Mouse (Mus musculus) CD4-positive naive resting alpha-beta T cell, adult 57 days (primary cell): Measurements from ENCODE around the gene Socs4. TPM values are rescaled to one million over a fixed set of nuclear protein-coding genes. Genes with fewer than 3 reads are reported as not detected.

Experiments used
- total RNA-seq: library from RNA; stranded (reverse); gene quantifications from one replicate; pipeline ENCODE4 v1.2.4, GENCODE M21; 2023

Gene Socs4
- 24.4 TPM for total RNA-seq

DNA sequence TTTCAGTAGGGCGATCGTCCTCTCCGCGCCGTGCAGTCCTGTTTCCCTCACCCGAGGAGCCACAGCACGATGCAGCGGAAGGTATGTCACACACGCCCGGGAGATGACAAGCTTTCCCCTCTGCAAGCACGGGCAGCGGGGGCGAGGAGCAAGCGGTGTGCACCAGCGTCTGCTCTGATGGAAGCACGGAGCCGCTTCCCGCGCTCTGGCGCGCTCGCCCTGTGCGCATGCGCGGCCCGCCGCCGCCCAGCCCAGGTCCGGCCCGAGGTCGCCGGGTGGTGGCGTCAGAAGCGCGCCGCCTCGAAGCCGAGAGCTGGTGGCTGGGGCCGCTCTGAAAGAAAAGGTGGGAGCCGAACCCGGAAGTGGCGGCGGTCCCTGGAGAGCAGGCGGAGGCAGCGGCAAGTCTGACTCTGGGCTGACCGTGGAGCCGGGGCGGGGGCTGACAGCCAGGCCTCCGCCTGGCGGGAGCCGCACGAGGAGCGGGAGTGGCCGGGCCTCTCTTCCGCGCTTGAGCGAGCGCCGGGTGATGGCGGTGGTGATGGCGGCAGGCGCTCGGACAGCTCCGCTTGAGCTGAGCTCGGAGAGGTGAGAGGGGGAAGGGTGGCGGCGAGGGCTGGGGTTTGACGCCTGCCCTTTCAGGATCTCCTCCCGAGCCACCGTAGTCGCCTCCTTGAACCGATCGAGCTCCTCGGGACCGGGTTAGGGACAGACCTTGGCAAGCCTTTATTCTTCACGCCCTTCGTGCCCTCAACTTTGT is at the start of gene Socs4, which contains the start of gene Wdhd1:
Socs4 (plus strand) TSS at position 295 of the 757 bp plus-strand sequence.
Wdhd1 (minus strand) TSS at position 221 of the 757 bp plus-strand sequence.

DNA sequence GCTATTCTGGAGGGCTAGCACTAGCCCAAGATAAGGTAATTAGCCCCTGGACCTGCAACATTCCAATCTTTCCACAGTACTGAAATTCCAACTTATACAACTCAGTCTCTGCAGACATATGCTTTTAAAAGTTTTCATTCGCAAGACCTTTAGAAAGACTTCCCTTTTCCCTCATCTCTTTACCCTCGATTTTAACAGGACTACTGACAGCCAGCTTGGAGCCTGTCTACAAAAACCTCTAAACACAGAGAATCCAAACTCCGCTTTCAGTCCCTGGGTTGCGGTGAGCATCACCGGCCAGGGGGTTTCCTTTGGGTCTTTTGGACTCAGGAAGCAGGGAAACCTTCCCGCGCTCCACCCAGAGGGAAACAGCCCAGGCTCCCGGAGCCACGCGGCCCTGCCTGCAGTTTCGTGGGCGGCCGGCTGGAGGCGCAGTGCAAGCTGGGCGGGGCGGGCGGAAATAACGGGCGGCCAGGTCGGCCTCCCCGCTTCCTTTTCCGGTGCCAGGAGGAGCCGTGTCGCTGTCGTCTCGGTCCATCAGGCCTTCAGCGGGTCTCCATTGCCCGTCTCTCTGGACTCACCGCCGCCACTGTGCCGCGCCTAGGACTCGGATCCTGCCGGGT is 21.2 kb downstream of the Socs4 start, which contains the start of gene Mapk1ip1l:
Mapk1ip1l (plus strand) TSS at position 482 of the 623 bp plus-strand sequence.

Other genes starting within 250 kb of the Socs4 start
- gene Gch1, start 87.5 kb upstream of the Socs4 start, total RNA-seq = 57.8 TPM
- gene Wdhd1, start 74 bp upstream of the Socs4 start, total RNA-seq = 19.5 TPM
- gene Mapk1ip1l, start 21.3 kb downstream of the Socs4 start, total RNA-seq = 195 TPM
- gene Lgals3, start 90.8 kb downstream of the Socs4 start, total RNA-seq = 2.9 TPM
- gene Dlgap5, start 141.5 kb downstream of the Socs4 start, total RNA-seq = 8.5 TPM
- gene Fbxo34, start 173.5 kb downstream of the Socs4 start, total RNA-seq = 17.3 TPM